Mouse (Mus musculus): ENCODE data around the gene Notch4. TPM values are rescaled to one million over a fixed set of nuclear protein-coding genes. Genes with fewer than 3 reads are reported as not detected.
A peak's percentile ranks its signal among the peaks of the same experiment; 100 is the strongest.

Gene Notch4
- polyA plus RNA-seq, 1 experiment: 1.0 TPM

DNA sequence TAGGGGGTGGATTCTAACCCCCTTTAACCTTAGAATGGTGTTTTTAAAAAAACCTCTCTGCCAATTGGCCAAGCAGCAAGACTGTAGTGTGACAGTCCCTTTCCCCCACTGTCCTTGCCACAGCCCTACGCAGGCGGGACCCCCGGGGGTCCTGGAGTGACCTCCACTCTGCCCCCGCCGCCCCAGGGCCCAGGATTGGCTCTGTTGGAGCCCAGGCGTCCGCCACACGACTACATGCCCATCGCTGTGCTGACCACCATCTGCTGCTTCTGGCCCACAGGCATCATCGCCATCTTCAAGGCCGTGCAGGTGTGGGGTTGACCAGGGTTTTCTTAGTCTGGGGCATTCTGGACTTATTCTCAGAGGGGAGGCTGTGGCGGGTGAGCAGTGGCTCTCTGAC, 67.6 kb downstream of the Notch4 start:
- WGBS: 25% methylated on average over 12 of the region's 12 CpGs
- no peak overlapping the region; the same call in 1 of the 2 replicates for H3K27ac ChIP-seq (ENCODE audit: control insufficient read depth, insufficient read depth, low read depth, low read length, poor library complexity)
- H3K4me3 ChIP-seq (replicated peaks; ENCODE audit: control insufficient read depth, low read depth, low read length): peak overlapping the region; percentile 34
- no peak for TF ChIP-seq POLR2A (IDR thresholded peaks at IDR 0.05; ENCODE audit: borderline replicate concordance, control insufficient read depth, low read depth, low read length)
- TF ChIP-seq CTCF (IDR thresholded peaks at IDR 0.05; ENCODE audit: control insufficient read depth, insufficient read depth, low read length): no peak
- peaks cover 1% of the 10 kb centered on the region; the same call in 1 of the 2 replicates for H3K4me1 ChIP-seq (ENCODE audit: control insufficient read depth, insufficient read depth, low read length)

GRCm38 (mm10) chr17:34632261-34632691, 68.2 kb downstream of the Notch4 start:
- peak overlapping the region; percentile 68 for H3K27ac ChIP-seq (ENCODE audit: control insufficient read depth, insufficient read depth, low read depth, low read length, poor library complexity)
- H3K4me3 ChIP-seq (replicated peaks; ENCODE audit: control insufficient read depth, low read depth, low read length): peak overlapping the region; percentile 58
- TF ChIP-seq CTCF (IDR thresholded peaks at IDR 0.05; ENCODE audit: control insufficient read depth, insufficient read depth, low read length): no peak
- TF ChIP-seq POLR2A (IDR thresholded peaks at IDR 0.05; ENCODE audit: borderline replicate concordance, control insufficient read depth, low read depth, low read length): peak; percentile 48; the same call in 1 of the 2 replicates
- WGBS: under 1% methylated on average over 26 of the region's 26 CpGs
- H3K4me1 ChIP-seq (ENCODE audit: control insufficient read depth, insufficient read depth, low read length): peaks cover 1% of the 10 kb centered on the region; the same call in 1 of the 2 replicates

DNA sequence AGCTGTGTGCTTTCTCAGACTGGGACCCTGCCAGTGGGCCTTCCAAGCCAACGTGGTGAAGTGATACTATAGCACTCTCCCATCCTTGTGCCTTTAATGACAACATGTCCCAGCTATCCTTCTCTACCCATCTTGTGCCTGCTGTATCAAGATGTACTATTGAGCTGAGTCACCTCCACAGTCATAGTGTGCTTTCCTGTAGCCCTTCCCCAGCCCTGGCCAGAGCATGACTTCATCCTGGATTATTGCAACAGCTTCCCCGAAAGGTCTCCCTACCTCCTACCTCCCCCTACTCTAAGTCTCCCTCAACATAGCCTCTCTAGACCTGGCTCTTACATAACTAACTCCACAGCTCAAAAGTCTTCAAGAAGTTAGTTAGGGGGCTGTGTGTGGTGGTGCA, 71.6 kb downstream of the Notch4 start:
- Histone ChIP-seq H3K4me1 (ENCODE audit: control insufficient read depth, insufficient read depth, low read length) (peaks cover 2% of the 10 kb centered on the region; the same call in 1 of the 2 replicates), H3K27ac (ENCODE audit: control insufficient read depth, insufficient read depth, low read depth, low read length, poor library complexity) (no peak overlapping the region), H3K4me3 (replicated peaks; ENCODE audit: control insufficient read depth, low read depth, low read length) (no peak overlapping the region)
- TF ChIP-seq POLR2A (IDR thresholded peaks at IDR 0.05; ENCODE audit: borderline replicate concordance, control insufficient read depth, low read depth, low read length) (no peak), CTCF (IDR thresholded peaks at IDR 0.05; ENCODE audit: control insufficient read depth, insufficient read depth, low read length) (no peak)
- WGBS: 40% methylated on average over 2 of the region's 2 CpGs

- H3K27ac ChIP-seq (ENCODE audit: control insufficient read depth, insufficient read depth, low read depth, low read length, poor library complexity): peak overlapping the region; percentile 63
- H3K4me3 ChIP-seq (replicated peaks; ENCODE audit: control insufficient read depth, low read depth, low read length): peak overlapping the region; percentile 21
- WGBS: 66% methylated on average over 3 of the region's 3 CpGs
- H3K4me1 ChIP-seq (ENCODE audit: control insufficient read depth, insufficient read depth, low read length): peaks cover 5% of the 10 kb centered on the region; the same call in 1 of the 2 replicates
- TF ChIP-seq POLR2A (IDR thresholded peaks at IDR 0.05; ENCODE audit: borderline replicate concordance, control insufficient read depth, low read depth, low read length): no peak
- no peak for TF ChIP-seq CTCF (IDR thresholded peaks at IDR 0.05; ENCODE audit: control insufficient read depth, insufficient read depth, low read length)
These were observed 73.4 kb downstream of the Notch4 start for GRCm38 (mm10) chr17:34637459-34637858.

Other genes with a start within 250 kb of the Notch4 start
- gene H2-Eb2, start 238.6 kb upstream of the Notch4 start, polyA plus RNA-seq (2011; ENCODE audit: insufficient read depth, insufficient read length, low replicate concordance, missing spikeins): 0.29 and 0.60 TPM in 2 replicates
- 1.1 and 1.8 TPM in 2 replicates for gene Btnl2, start 209.4 kb upstream of the Notch4 start, polyA plus RNA-seq (2011; ENCODE audit: insufficient read depth, insufficient read length, low replicate concordance, missing spikeins)
- gene Btnl1, start 187.1 kb upstream of the Notch4 start, polyA plus RNA-seq (2011; ENCODE audit: insufficient read depth, insufficient read length, low replicate concordance, missing spikeins): not detected in 2 replicates
- gene BC051142, start 165.4 kb upstream of the Notch4 start, polyA plus RNA-seq (2011; ENCODE audit: insufficient read depth, insufficient read length, low replicate concordance, missing spikeins): 0.92 and 3.7 TPM in 2 replicates
- gene Btnl4, start 87.0 kb upstream of the Notch4 start, polyA plus RNA-seq (2011; ENCODE audit: insufficient read depth, insufficient read length, low replicate concordance, missing spikeins): 0.65 and 1.2 TPM in 2 replicates
- 1.9 TPM in 1 of 2 replicates, not detected in the other for gene Btnl6, start 46.9 kb upstream of the Notch4 start, polyA plus RNA-seq (2011; ENCODE audit: insufficient read depth, insufficient read length, low replicate concordance, missing spikeins)
- 85.2 and 156 TPM in 2 replicates for gene Gpsm3, start 25.5 kb downstream of the Notch4 start, polyA plus RNA-seq (2011; ENCODE audit: insufficient read depth, insufficient read length, low replicate concordance, missing spikeins)
- 50.3 and 95.1 TPM in 2 replicates for gene Pbx2, start 27.0 kb downstream of the Notch4 start, polyA plus RNA-seq (2011; ENCODE audit: insufficient read depth, insufficient read length, low replicate concordance, missing spikeins)
- 12.2 and 16.3 TPM in 2 replicates for gene Ager, start 33.6 kb downstream of the Notch4 start, polyA plus RNA-seq (2011; ENCODE audit: insufficient read depth, insufficient read length, low replicate concordance, missing spikeins)
- gene Rnf5, start 39.4 kb downstream of the Notch4 start, polyA plus RNA-seq (2011; ENCODE audit: insufficient read depth, insufficient read length, low replicate concordance, missing spikeins): 36.4 and 42.3 TPM in 2 replicates
- 37.4 and 66.7 TPM in 2 replicates for gene Agpat1, start 40.0 kb downstream of the Notch4 start, polyA plus RNA-seq (2011; ENCODE audit: insufficient read depth, insufficient read length, low replicate concordance, missing spikeins)
- gene Egfl8, start 51.7 kb downstream of the Notch4 start, polyA plus RNA-seq (2011; ENCODE audit: insufficient read depth, insufficient read length, low replicate concordance, missing spikeins): 4.2 and 7.2 TPM in 2 replicates
- 12.6 and 16.6 TPM in 2 replicates for gene Ppt2, start 64.2 kb downstream of the Notch4 start, polyA plus RNA-seq (2011; ENCODE audit: insufficient read depth, insufficient read length, low replicate concordance, missing spikeins)
- gene Prrt1, start 65.3 kb downstream of the Notch4 start, polyA plus RNA-seq (2011; ENCODE audit: insufficient read depth, insufficient read length, low replicate concordance, missing spikeins): 2.9 and 4.5 TPM in 2 replicates
- 4.6 and 13.6 TPM in 2 replicates for gene Fkbpl, start 80.5 kb downstream of the Notch4 start, polyA plus RNA-seq (2011; ENCODE audit: insufficient read depth, insufficient read length, low replicate concordance, missing spikeins)
- 22.4 and 40.2 TPM in 2 replicates for gene Atf6b, start 82.9 kb downstream of the Notch4 start, polyA plus RNA-seq (2011; ENCODE audit: insufficient read depth, insufficient read length, low replicate concordance, missing spikeins)
- 0.17 TPM in 1 of 2 replicates, not detected in the other for gene Tnxb, start 106.3 kb downstream of the Notch4 start, polyA plus RNA-seq (2011; ENCODE audit: insufficient read depth, insufficient read length, low replicate concordance, missing spikeins)
- gene C4b, start 179.6 kb downstream of the Notch4 start, polyA plus RNA-seq (2011; ENCODE audit: insufficient read depth, insufficient read length, low replicate concordance, missing spikeins): 10.9 and 11.5 TPM in 2 replicates
- gene Cyp21a1, start 240.3 kb downstream of the Notch4 start, polyA plus RNA-seq (2011; ENCODE audit: insufficient read depth, insufficient read length, low replicate concordance, missing spikeins): not detected in 2 replicates

All from bone marrow, adult 2 months (tissue).